Mouse (Mus musculus) spleen, postnatal 10 days (tissue): ENCODE results near the gene Sphk2.

Experiments
- DNase-seq, 2 experiments: peaks; one replicate each; pipeline ENCODE4 v3.0.0; 2021 to 2022; ENCODE audit warnings: low spot score in 2 of 2

Gene Sphk2

DNA sequence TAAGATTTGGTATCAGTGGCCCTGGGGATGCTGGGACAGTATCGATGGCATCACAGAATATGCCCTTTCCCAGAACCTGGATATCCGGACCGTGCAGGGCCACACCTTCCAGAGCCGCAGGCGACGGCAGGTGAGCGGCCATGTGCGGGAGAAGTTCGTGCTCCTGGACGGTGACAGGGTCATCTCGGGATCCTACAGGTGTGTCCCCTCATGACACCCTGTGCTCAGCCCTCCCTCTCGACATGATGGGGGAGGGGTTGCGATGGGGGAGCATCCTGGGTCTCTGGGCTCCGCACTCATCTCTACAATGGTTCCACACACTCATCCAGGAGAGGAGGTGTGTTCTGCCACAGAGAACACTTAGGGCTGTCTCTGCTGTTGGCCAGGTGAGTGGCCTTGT, 6.0 kb upstream of the Sphk2 start:
- no peak for DNase-seq

DNA sequence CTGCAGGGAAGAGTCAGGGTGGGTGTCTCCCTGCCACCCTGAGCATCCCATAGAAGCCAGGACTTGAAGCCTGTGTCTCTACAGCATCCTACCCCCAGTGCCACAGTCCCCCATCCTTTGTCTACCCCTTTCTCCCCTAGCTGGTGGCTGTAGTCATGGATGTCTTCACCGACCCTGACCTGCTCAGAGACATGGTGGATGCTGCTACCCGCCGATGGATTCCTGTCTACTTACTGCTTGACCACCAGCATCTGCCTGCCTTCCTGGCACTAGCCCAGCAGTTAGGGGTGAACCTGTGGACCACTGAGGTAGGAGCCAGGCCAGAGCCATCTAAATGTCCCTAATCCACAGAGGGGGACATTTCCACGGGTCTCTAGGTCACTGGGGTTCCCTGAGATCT, 5.5 kb upstream of the Sphk2 start:
- no peak for DNase-seq

DNA sequence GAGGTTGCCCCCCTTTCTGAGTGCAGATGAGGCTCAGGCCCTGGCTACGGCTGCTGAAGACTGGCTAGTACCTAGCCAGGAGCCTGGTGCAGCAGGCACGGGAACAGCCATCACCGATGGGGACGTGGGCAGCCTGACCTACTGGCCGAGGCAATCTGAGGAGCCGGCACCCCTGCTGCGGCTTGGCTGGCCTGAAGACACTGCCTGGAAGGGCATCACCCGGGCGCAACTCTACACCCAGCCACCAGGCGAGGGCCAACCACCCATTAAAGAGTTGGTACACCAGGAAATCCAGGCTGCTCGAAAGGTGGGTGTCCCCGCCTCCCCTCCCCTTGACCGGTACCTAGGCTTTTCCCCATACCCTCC, 4.5 kb upstream of the Sphk2 start:
- DNase-seq = no peak

GRCm38 (mm10) chr7:45721642-45722347, 4.0 kb upstream of the Sphk2 start:
- no peak for DNase-seq

DNA sequence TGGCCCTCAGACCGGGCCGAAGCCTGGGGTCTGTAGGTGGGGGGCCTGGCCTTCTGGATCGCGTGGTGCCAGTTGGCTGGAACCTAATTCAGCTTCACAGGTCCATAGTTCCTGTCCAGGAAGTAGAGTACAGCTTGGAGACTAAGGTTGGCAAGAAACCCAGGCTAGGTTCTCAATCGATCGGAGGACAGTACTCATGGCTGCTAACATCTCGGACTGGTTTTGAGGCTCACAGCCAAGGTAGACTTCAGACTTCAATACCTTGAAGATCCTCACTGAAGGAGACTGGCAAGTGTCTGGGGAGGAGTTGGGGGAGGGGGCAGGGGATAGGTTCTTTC, 3.4 kb upstream of the Sphk2 start:
- no peak for DNase-seq

GRCm38 (mm10) chr7:45720413-45721233, 2.8 kb upstream of the Sphk2 start, which contains the start of gene Fam83e:
Gene Fam83e (plus strand): TSS chr7:45721212.
- no peak for DNase-seq

- no peak for DNase-seq
Measured at GRCm38 (mm10) chr7:45719738-45720412, 2.1 kb upstream of the Sphk2 start.

DNA sequence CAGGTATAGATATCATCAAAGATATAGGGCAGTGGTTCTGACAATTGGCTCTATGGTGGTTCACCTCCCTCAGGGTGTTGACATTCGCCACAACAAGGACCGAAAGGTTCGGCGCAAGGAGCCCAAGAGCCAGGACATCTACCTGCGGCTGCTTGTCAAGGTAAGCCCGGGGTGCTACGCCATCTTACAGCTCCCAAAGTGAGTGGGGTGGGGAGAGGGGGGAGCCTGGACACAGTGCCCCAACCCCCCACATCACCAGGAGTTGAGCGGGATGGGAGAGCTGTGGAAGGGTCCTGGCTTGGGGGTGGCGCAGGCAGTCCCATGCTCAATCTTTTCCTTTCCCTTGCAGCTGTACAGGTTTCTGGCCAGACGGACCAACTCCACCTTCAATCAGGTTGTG, 1.4 kb upstream of the Sphk2 start:
- DNase-seq = no peak

GRCm38 (mm10) chr7:45718331-45718730, 529 bp upstream of the Sphk2 start:
- no peak for DNase-seq

DNA sequence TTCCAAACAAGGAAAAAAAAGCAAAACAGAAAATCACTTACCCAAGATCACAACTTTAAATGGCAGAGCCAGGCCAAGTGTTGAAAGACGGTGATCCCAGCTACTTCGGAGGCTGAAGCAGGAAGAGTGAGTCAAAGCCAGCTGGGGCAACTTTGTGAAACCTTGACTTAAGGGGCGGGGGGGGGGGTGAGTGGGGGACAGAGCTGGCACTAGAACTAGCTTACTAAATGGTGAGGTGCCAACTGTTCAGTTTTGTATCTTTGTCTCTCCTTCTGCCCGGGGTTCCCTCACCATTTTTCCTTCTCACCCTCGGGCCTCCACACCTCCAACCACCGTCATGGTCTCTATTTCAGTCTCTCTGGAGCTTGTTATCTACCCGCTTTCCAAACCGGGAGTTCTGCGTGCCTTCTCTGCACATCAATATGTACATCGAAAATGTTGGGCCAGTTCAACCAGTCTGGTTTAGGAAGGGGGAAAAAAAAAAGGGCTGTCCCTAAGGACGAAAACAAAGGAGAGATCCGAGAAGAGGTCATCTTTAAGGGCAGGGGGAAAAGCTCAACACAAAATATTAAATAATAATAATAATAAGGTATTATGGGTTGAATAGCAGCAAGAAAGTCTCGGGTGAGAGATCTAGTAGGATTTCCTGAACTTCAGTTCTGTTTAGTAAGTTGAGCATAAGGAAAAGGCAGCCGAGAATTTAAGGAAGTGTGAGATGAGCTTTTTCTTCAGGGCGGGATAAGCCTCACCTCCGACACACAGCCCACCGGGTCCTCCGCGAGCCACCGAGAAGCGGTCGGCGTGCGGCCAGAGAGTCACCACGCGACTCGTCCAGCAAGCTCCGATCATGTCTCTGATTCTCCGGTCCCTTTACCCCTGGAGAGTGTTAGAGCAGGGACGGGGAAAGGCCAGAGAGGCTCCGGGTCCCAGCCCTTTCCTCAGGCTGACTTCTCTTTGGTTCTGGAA, 567 bp downstream of the Sphk2 start:
- no peak for DNase-seq

- no peak for DNase-seq
Measured at GRCm38 (mm10) chr7:45716460-45716857, 1.3 kb downstream of the Sphk2 start.

GRCm38 (mm10) chr7:45715741-45716459, 1.9 kb downstream of the Sphk2 start:
- DNase-seq = peak; percentile 23 to 46

DNA sequence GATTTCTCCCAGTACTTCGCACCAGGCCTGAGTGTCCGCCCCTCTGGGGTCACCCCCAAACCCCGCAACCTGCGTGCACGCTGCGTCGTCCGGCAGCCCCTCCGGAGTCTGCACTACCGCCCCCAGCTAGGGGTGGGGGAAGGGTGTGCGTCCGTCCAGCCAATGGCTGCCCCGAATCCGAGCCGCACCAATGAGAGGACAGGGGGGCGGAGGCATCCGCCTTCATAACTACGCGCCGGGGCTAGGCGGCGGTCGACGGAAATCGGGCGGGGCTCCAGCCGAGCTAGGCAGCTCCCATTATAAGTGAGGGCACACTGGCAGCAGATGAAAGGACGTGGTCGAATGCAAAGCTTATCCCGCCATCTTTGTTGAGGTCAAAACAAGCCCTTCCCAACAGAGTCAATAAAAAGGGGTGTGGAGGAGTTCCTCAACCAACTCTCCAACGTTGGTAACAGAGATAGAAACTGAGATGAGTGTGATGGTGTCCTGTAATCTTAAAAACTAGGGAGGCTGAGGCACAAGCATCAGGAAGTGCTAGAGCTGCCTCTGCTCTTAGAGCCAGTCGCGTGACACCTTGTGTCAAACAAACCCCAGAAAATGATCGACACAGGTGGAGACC, 2.6 kb downstream of the Sphk2 start, which contains the start of gene Rpl18:
TSS of gene Rpl18 (plus strand) at position 368 of the 619 bp plus-strand sequence.
- peak; percentile 84 to 96 for DNase-seq

- DNase-seq = no peak
Measured at GRCm38 (mm10) chr7:45714630-45715089, 3.1 kb downstream of the Sphk2 start.

GRCm38 (mm10) chr7:45713881-45714520, 3.8 kb downstream of the Sphk2 start:
- no peak for DNase-seq

- no peak for DNase-seq
Measured at GRCm38 (mm10) chr7:45713396-45713795, 4.4 kb downstream of the Sphk2 start.

DNA sequence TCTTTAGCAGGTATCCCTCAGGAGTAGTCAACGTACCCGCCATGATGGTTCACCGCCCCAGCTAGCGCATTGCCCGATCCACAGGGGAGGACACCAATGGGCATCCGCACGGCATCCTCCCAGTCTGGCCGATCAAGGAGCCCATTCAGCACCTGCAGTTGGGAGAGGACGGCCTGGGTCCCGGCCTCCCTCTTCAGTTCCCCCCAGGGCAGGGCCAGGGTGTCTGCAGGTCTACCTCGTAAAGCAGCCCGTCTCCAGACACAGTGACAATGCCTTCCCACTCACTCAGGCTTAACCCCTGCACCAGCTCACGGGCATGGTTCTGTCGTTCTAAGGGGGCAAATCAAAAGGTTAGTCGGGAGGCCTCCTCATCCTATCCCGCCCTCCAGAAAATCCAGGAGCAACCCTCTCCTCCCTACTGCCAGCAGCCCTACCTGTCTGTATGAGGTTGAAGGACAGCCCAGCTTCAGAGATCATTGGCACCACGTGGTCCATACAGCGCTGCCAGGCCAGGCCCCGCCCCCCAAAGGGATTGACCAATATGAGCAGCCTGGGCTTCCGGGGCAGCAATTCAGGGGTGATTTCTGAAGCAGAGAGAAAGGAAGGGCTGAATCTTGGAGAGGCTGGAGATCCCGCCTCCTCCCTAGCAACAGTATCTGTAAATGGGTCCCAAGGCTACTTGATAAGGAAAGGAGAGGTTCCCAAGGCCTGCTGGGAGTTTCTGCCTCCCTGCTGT, 5.6 kb downstream of the Sphk2 start:
- no peak for DNase-seq

- DNase-seq = no peak
Measured at GRCm38 (mm10) chr7:45711316-45712021, 6.3 kb downstream of the Sphk2 start.
